Mouse (Mus musculus) liver, embryonic 13.5 days (tissue): ENCODE data around the gene Mettl4. TPM values are rescaled to one million over a fixed set of nuclear protein-coding genes. Genes with fewer than 3 reads are reported as not detected.

ENCODE experiments used
- ATAC-seq: fragments of 200-750 bp; cut with Nextera tagmentation; 2 replicates; pipeline ENCODE4 v1.8.0; 2017; ENCODE audit warnings: low read depth, mild to moderate bottlenecking, moderate number of reproducible peaks, moderate library complexity
- DNase-seq: peaks from one replicate; pipeline ENCODE4 v3.0.0; 2022
- H3K27ac ChIP-seq: fragments of 300-500 bp; sonication (generic); 2 replicates; pipeline ENCODE4 v1.5.1; 2015; ENCODE audit warnings: moderate library complexity, mild to moderate bottlenecking, inconsistent platforms
- H3K27me3 ChIP-seq: fragments of 300-500 bp; sonication (generic); 2 replicates; pipeline ENCODE4 v1.6.1; 2015; ENCODE audit warnings: mild to moderate bottlenecking, inconsistent platforms
- H3K36me3 ChIP-seq: fragments of 300-500 bp; sonication (generic); 2 replicates; pipeline ENCODE4 v1.6.1; 2015; ENCODE audit warnings: mild to moderate bottlenecking, inconsistent platforms
- H3K4me1 ChIP-seq: fragments of 300-500 bp; sonication (generic); replicated peaks from 2 replicates; pipeline ENCODE4 v1.6.1; 2015; ENCODE audit warnings: inconsistent platforms
- H3K4me2 ChIP-seq: fragments of 300-500 bp; sonication (generic); 2 replicates; pipeline ENCODE4 v1.6.1; 2015; ENCODE audit warnings: inconsistent platforms, mild to moderate bottlenecking, moderate library complexity
- H3K4me3 ChIP-seq: fragments of 300-500 bp; sonication (generic); replicated peaks from 2 replicates; pipeline ENCODE4 v1.5.1; 2015; ENCODE audit warnings: mild to moderate bottlenecking, inconsistent platforms
- H3K9ac ChIP-seq: fragments of 300-500 bp; sonication (generic); 2 replicates; pipeline ENCODE4 v1.6.1; 2015; ENCODE audit warnings: mild to moderate bottlenecking, inconsistent platforms
- H3K9me3 ChIP-seq: fragments of 300-500 bp; sonication (generic); replicated peaks from 2 replicates; pipeline ENCODE4 v1.6.1; 2016; ENCODE audit warnings: inconsistent platforms
- WGBS: fragments of 180-500 bp; shearing (Covaris S2); methylation state at CpG from one replicate; pipeline ENCODE4 v1.1.7; 2015; ENCODE audit not compliant: insufficient replicate concordance; 5-methylcytosine and 5-hydroxymethylcytosine counted together
- polyA plus RNA-seq: library from polyadenylated mRNA; unstranded; fragments of >200 nt; fragmentation: Nextera tagmentation; extraction: Ambion mirVana; gene quantifications from 2 replicates; pipeline ENCODE4 v1.2.1, GENCODE M21; 2015

The Mettl4 gene
- polyA plus RNA-seq, 1 experiment from 2014 or later, result 13.7 TPM

DNA sequence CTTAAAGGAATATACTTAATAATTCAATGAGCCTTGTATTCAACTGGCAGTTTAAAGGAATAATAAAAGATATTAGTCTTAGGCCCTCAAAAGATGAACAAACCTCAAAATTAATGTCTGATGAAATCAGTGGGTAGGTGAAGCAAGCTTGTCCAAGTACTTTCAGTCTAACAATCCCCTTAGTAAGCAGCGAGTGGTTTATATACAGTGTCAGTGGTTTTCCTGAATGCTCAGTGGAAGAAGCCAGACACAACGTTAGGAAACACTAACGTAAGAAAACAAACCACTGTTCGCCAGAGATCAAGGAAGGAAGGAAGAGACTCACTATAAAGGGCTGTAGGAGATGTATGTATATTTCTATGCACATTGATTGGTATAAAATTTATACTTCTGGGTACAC lies 23.1 kb downstream of the Mettl4 start:
- Histone ChIP-seq H3K27ac (no peak overlapping the region), H3K4me2 (no peak overlapping the region), H3K27me3 (no peaks in the 10 kb centered on the region), H3K9ac (no peak overlapping the region), H3K36me3 (peaks cover 5% of the 10 kb centered on the region; the same call in 1 of the 2 replicates), H3K4me3 (no peak overlapping the region), H3K4me1 (peaks cover 8% of the 10 kb centered on the region), H3K9me3 (no peaks in the 10 kb centered on the region)
- DNase-seq (no peak), ATAC-seq (no peak)
- 64% methylated on average over 4 of the region's 4 CpGs for WGBS

DNA sequence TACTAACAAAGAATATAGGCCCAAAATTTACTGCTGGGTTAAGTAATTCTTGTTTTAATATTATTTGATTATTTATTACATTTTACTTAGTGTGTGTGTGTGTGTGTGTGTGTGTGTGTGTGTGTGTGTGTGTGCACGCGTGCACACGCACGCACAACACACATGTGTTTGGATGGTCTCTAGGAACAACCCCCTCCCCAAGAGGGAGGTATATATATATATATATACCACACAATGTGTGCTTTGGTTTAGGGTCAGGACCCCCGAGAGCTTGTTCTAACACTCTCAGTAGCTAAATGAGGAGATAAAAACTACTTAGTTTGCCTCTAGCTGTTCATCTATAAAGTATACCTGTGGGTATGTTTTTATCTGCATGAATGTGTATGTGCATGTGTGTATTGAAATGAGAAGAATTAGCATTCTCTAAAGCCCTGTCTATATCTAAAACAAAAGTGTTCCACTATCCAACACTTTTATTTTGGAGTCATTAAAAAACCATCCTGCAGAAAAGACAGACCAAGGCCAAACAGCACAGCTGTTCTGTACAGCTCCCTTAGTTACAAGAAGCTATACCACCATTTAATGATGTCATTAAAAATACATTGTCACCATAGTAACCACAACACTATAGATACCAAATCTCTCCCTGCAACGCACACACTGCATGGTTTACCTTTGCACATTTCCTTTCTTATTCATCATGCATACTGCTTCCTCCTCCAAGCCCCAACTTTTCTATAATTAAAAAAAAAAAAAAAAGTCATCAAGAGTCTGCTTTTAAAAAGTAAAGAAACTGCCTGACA lies 76.1 kb downstream of the Mettl4 start:
- Histone ChIP-seq H3K4me1 (no peaks in the 10 kb centered on the region), H3K27me3 (no peaks in the 10 kb centered on the region), H3K36me3 (no peaks in the 10 kb centered on the region), H3K27ac (no peak overlapping the region), H3K4me2 (no peak overlapping the region), H3K9me3 (no peaks in the 10 kb centered on the region), H3K9ac (no peak overlapping the region), H3K4me3 (no peak overlapping the region)
- ATAC-seq (no peak), DNase-seq (no peak)
- WGBS, result 77% methylated on average over 6 of the region's 6 CpGs
